8 mouse cellular contexts compared by ENCODE assay signal in the genomic region with DNA sequence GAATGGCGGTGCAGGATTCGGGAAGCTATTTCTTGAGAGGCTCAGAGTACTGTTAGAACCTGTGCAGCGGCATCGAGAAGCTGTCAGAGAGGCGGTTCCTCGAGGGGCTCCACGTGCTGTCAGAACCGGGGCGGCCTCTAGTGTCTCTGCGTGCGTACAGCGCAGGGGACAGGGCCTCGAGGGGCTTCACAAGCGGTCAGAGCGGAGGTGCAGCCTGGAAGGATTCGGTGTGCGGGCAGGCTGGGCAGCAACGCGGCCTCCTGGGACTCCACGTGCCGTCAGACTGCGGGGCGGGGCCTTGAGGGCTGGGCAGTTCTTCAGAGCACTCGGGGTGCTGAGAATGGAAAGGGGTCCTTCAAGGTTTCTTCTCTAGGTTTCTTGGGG. TPM values are rescaled to one million over a fixed set of nuclear protein-coding genes. Genes with fewer than 3 reads are reported as not detected.
DNase-seq lines count a peak whose midpoint lies in the region; ATAC-seq and TF ChIP-seq lines count a peak whose summit lies in the region.

No protein-coding gene starts in this region.

- H3K4me1 ChIP-seq in spleen, adult 2 months (ENCODE audit: control insufficient read depth, insufficient read depth, insufficient read length), result peaks cover 5% of the 10 kb centered on the region; the same call in 1 of the 2 replicates
- H3K4me1 ChIP-seq in limb, embryonic 12.5 days (replicated peaks), result peaks cover 14% of the 10 kb centered on the region
- H3K4me1 ChIP-seq in midbrain, postnatal 0 days (ENCODE audit: insufficient read depth, low read length), result 0 out of 2 replicates have a peak, but pooled peaks cover 5% of the 10 kb centered on the region

- no peaks in the 10 kb centered on the region for H3K36me3 ChIP-seq in spleen, adult 2 months (ENCODE audit: control insufficient read depth, insufficient read depth, low read length)
- no peaks in the 10 kb centered on the region for H3K36me3 ChIP-seq in limb, embryonic 12.5 days
- no peaks in the 10 kb centered on the region for H3K36me3 ChIP-seq in midbrain, postnatal 0 days (ENCODE audit: insufficient read depth, low read length)

- peak; percentile 40 to 51 for DNase-seq in adrenal gland, adult 18-20 months (ENCODE audit: low spot score in 2 of 2)
- no peak for DNase-seq in adrenal gland, adult (ENCODE audit: inconsistent age in 2 of 2, low spot score in 1 of 2)
- DNase-seq in spleen, adult 2 months (ENCODE audit: low read depth in 1 of 2, low spot score in 2 of 2), result peak in 1 of 2 experiments; percentile 31
- DNase-seq in spleen, adult 18-20 months, result no peak
- no peak for DNase-seq in midbrain, postnatal 0 days (ENCODE audit: low spot score)
- no peak for DNase-seq in left cerebral cortex, postnatal 36 days (ENCODE audit: low spot score in 2 of 2)
- DNase-seq in cerebellum, postnatal 4 days (ENCODE audit: low spot score in 2 of 2), result no peak

- peak overlapping the region; percentile 57 for H3K4me3 ChIP-seq in spleen, adult 2 months (ENCODE audit: extremely low read depth, insufficient read depth, insufficient read length)
- H3K4me3 ChIP-seq in limb, embryonic 12.5 days (replicated peaks), result peak overlapping the region; percentile 63
- peak overlapping the region; percentile 59 for H3K4me3 ChIP-seq in midbrain, postnatal 0 days (ENCODE audit: low read depth, low read length)

- H3K4me2 ChIP-seq in limb, embryonic 12.5 days, result peak overlapping the region; percentile 91
- H3K4me2 ChIP-seq in midbrain, postnatal 0 days (ENCODE audit: low read depth, low read length, poor library complexity, severe bottlenecking), result peak overlapping the region; percentile 92

- H3K27me3 ChIP-seq in spleen, adult 2 months (ENCODE audit: control insufficient read depth, insufficient read depth, low read length), result no peaks in the 10 kb centered on the region
- H3K27me3 ChIP-seq in limb, embryonic 12.5 days, result peaks cover 14% of the 10 kb centered on the region
- no peaks in the 10 kb centered on the region for H3K27me3 ChIP-seq in midbrain, postnatal 0 days (ENCODE audit: insufficient read depth, low read length)

- peak; percentile 73; the same call in 1 of the 2 replicates for ATAC-seq in limb, embryonic 12.5 days (ENCODE audit: insufficient number of reproducible peaks, insufficient read depth, low FRiP score, low TSS enrichment, low read depth)
- ATAC-seq in midbrain, postnatal 0 days (ENCODE audit: low FRiP score), result peak; percentile 80

- no peak for TF ChIP-seq CTCF in spleen, adult 2 months (IDR thresholded peaks at IDR 0.05; ENCODE audit: extremely low read depth, insufficient read depth, insufficient read length, insufficient replicate concordance)
- peak; percentile 28 for TF ChIP-seq CTCF in midbrain, postnatal 0 days (IDR thresholded peaks at IDR 0.05)

- WGBS in spleen, adult 2 months, result under 1% methylated on average over 24 of the region's 24 CpGs
- under 1% methylated on average over 24 of the region's 24 CpGs for WGBS in limb, embryonic 12.5 days
- under 1% methylated on average over 24 of the region's 24 CpGs for WGBS in midbrain, postnatal 0 days

- no peak for TF ChIP-seq POLR2A in spleen, adult 2 months (IDR thresholded peaks at IDR 0.05; ENCODE audit: low read depth, low read length)

- H3K27ac ChIP-seq in spleen, adult 2 months (ENCODE audit: insufficient read depth, low read length), result no peak overlapping the region
- H3K27ac ChIP-seq in limb, embryonic 12.5 days, result peak overlapping the region; percentile 54; the same call in 1 of the 2 replicates
- H3K27ac ChIP-seq in midbrain, postnatal 0 days (ENCODE audit: low read depth, low read length), result peak overlapping the region; percentile 32; the same call in 1 of the 2 replicates

- peak overlapping the region; percentile 50 for H3K9ac ChIP-seq in limb, embryonic 12.5 days (replicated peaks)
- peak overlapping the region; percentile 54 for H3K9ac ChIP-seq in midbrain, postnatal 0 days (replicated peaks; ENCODE audit: low read length, poor library complexity, severe bottlenecking)

- H3K9me3 ChIP-seq in limb, embryonic 12.5 days, result no peaks in the 10 kb centered on the region
- no peaks in the 10 kb centered on the region for H3K9me3 ChIP-seq in midbrain, postnatal 0 days (ENCODE audit: low read length)

- intact Hi-C loops in left cerebral cortex, postnatal 36 days (cut with DNase I), result loop anchor here (5.0 kb wide), 1 partner anchor 102 kb away; no protein-coding TSS in a partner anchor

RNA-seq across cellular contexts. Expression of a gene that starts 0.6 kb away (rescaled TPM):
- 1 to 10 TPM; 2.7 to 6.6 TPM for total RNA-seq in adrenal gland, adult 18-20 months (2021)
- polyA plus RNA-seq in spleen, adult 2 months (2012; rRNA removed), result 1.1 and 3.0 TPM in 2 replicates
- 1.1 and 2.4 TPM in 2 replicates for polyA plus RNA-seq in limb, embryonic 12.5 days (2016; fragmentation: Nextera tagmentation; extraction: Ambion mirVana)
- 1.3 and 4.1 TPM in 2 replicates for total RNA-seq in midbrain, postnatal 0 days (2014; rRNA removed)
- polyA plus RNA-seq in midbrain, postnatal 0 days (2015; fragmentation: Nextera tagmentation; extraction: Ambion mirVana), result 3.4 TPM in 2 replicates
- 1 to 10 TPM; 5.7 to 7.2 TPM for total RNA-seq in left cerebral cortex, postnatal 36 days (2021)

RNA-seq across cellular contexts. Expression of a gene that starts 38.2 kb away (rescaled TPM):
- total RNA-seq in adrenal gland, adult 18-20 months (2021), result under 1 TPM; 0.22 to 0.23 TPM
- 0.05 TPM in 1 of 2 replicates, not detected in the other for polyA plus RNA-seq in spleen, adult 2 months (2012; rRNA removed)
- polyA plus RNA-seq in limb, embryonic 12.5 days (2016; fragmentation: Nextera tagmentation; extraction: Ambion mirVana), result 0.87 and 1.2 TPM in 2 replicates
- 0.60 and 1.1 TPM in 2 replicates for total RNA-seq in midbrain, postnatal 0 days (2014; rRNA removed)
- 0.17 and 0.18 TPM in 2 replicates for polyA plus RNA-seq in midbrain, postnatal 0 days (2015; fragmentation: Nextera tagmentation; extraction: Ambion mirVana)
- under 1 TPM; 0.30 to 0.88 TPM for total RNA-seq in left cerebral cortex, postnatal 36 days (2021)

RNA-seq across cellular contexts. Expression of a gene that starts 39.8 kb away (rescaled TPM):
- 1 to 10 TPM; 8.0 to 9.6 TPM for total RNA-seq in adrenal gland, adult 18-20 months (2021)
- polyA plus RNA-seq in spleen, adult 2 months (2012; rRNA removed), result 1.0 and 1.9 TPM in 2 replicates
- 13.5 and 14.4 TPM in 2 replicates for polyA plus RNA-seq in limb, embryonic 12.5 days (2016; fragmentation: Nextera tagmentation; extraction: Ambion mirVana)
- total RNA-seq in midbrain, postnatal 0 days (2014; rRNA removed), result 25.3 and 31.3 TPM in 2 replicates
- polyA plus RNA-seq in midbrain, postnatal 0 days (2015; fragmentation: Nextera tagmentation; extraction: Ambion mirVana), result 15.1 and 15.5 TPM in 2 replicates
- 10 to 100 TPM; 19.5 to 19.6 TPM for total RNA-seq in left cerebral cortex, postnatal 36 days (2021)

Comparison
In these comparisons a context has a peak if more than half of its experiments do, and no peak if none do; other contexts are left out.
1. DNase-seq: peak in adrenal gland, adult 18-20 months (2 of 2); none in adrenal gland, adult (0 of 2), spleen, adult 18-20 months (0 of 2), midbrain, postnatal 0 days (single experiment), left cerebral cortex, postnatal 36 days (0 of 2) and cerebellum, postnatal 4 days (0 of 2).
2. Peak in every context shown above with its lines, with median percentiles within 50 percentile points of each other: H3K4me3 ChIP-seq.